Mouse (Mus musculus): Measurements from ENCODE around the gene Kcnh3.
"Not testable (repeated sequence)": the region's sequence is repeated elsewhere in the genome, so short reads cannot be mapped to it uniquely, and the experiment has no call there.

Kcnh3 gene

GRCm38 (mm10) chr15:99240129-99240528 is 15.5 kb downstream of the Kcnh3 start:
- no peak for DNase-seq (ENCODE audit: low read depth)

DNA sequence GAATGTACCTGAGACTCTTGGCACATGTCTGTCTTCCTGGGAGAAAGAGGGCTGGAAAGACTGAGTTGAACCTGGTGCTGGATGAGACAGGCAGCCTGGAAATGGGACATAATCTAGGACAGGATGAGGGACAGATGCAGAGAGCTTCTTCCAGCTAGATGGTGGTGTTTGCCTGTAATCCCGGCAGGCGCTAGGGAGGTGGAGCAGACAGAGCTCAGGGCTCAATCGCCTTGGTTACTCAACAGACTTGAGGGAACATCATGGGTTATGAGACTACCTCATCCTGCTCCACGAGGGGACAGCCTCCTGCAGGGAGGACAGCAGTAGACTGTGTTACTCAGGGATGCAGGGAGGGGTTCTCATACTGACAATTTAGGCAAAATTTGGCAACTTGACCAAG is 16.6 kb downstream of the Kcnh3 start:
- no peak for DNase-seq (ENCODE audit: low read depth)

DNA sequence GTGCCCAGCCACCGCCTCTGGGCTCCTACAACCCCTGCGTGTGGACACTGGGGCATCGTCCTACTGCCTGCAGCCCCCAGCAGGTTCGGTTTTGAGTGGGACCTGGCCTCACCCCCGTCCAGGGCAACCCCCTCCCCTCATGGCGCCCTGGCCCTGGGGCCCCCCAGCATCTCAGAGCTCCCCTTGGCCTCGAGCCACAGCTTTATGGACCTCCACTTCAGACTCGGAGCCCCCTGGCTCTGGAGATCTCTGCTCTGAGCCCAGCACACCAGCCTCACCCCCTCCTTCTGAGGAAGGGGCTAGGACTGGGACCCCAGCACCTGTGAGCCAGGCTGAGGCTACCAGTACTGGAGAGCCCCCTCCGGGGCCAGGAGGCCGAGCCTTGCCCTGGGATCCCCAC is 17.4 kb downstream of the Kcnh3 start:
- DNase-seq (ENCODE audit: low read depth): no peak

DNA sequence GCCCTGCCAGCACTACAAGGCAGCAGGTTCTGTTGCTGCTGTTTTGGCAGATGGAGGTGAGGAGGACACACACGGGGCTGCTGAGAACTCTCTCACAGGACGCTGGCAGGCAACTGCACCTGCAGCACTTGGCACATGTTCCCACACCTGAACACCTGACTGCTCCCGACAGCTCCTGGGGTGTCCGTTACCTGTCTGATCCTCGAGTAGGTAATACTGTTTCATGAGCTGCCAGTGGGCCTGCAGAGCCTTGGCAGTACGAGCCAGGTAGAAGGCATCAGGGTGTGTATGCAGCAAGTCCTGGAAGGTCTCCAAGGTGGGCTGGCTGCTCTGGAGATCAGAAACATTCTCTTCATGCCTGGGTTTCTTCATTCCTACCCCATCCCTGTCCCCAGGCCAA is 22.1 kb downstream of the Kcnh3 start:
- not testable (repeated sequence) for DNase-seq (ENCODE audit: low read depth)

GRCm38 (mm10) chr15:99248972-99249371 is 24.3 kb downstream of the Kcnh3 start:
- no peak for DNase-seq (ENCODE audit: low read depth)

- DNase-seq (ENCODE audit: low read depth): no peak
These were observed 25.3 kb downstream of the Kcnh3 start for GRCm38 (mm10) chr15:99249938-99250337.

DNA sequence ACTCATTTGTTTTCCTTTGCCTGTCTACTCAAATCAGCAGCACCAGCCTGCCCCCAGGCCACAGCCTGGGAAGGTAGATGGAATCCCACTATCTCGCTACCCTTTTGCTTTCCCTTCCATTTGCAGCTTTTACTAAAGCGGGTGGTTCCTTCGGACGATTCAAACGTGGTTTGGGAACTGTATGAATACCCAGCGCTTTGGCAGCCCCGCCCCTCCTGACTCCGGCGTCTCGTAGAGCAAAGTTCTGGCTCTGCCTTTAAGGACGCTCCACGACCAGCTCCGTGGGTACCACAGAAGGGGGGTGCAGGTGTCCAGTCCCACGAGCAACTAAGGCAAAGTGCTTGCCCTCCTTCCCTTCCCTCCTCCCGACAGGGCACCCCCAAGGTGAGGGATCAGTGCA is 26.4 kb downstream of the Kcnh3 start:
- DNase-seq (ENCODE audit: low read depth): not testable (repeated sequence)

DNA sequence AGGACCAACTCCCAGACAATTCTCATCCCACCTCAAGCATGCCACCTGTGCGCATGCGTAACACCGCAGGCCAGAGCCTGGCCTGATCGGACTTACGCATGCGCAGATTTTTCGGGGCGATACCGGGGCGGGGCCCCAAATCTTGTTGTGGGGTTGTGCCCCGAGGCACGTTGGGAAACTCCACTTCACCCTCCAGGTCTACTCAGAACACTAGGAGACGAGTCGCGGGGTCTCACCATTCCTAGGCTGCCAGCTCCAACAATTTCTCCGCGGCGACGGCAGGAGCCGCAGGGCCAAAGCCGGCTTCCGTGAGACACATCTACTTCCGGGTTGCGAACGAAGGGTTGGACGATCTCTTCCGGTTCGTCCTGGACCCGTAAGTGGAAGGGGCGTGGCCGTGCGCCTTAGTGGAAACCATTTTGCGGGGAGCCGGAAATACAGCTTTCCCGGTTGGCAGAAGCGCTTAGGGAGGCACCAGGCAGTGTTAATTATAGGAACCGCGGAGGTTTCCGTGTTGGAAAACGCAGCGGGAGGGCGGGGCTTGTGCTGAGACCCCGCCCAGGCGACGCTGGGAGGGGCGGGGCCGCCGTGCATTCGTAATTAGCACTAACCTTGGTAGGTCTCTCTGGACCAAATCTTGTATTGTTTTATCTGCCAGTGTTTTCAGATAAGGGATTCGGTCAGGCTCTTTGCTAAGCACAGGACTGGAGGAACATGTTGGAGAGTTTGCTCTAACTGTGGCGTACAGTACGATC is 27.1 kb downstream of the Kcnh3 start, which contains the start of gene Mcrs1:
Gene Mcrs1 (minus strand): TSS at position 336 of the 755 bp plus-strand sequence.
- DNase-seq (ENCODE audit: low read depth): peak; percentile 97

DNA sequence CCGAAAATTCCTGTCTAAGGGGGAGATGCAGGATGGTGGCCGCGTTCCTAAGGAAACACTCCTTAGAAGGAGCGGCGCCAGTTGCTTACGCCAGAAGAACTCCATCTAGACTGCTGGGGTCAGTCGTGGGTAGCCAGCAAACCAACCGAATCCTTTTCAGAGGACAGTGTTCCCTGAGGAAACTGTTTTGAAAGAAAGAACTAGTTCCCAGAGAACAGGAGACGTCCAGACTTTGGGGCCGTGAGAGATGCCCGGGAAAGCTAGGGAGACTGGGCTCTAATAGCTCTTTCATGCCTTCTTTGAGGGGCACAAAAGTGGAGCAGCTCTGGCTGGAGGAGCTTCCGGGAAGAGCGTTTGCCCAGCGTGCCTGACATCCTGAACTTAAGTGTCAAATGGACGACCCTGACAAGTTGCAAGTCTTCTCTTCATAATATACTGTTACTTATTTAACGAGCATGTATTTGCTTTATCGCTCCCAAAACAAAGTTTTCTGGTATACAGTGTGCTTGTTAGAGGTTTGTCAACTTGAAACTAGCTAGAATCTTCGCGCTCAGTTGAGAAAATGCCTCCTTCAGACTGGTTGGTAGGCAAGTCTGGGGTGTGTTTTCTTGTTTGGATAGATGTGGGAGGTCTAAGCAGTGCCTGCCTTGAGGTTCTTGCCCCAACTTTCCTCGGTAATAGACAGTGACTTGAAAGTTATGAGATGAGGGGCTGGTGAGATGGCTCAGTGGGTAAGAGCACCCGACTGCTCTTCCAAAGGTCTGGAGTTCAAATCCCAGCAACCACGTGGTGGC is 27.9 kb downstream of the Kcnh3 start:
- DNase-seq (ENCODE audit: low read depth): peak; percentile 30

- DNase-seq (ENCODE audit: low read depth): not testable (repeated sequence)
These were observed 28.5 kb downstream of the Kcnh3 start for GRCm38 (mm10) chr15:99253175-99253479.

DNA sequence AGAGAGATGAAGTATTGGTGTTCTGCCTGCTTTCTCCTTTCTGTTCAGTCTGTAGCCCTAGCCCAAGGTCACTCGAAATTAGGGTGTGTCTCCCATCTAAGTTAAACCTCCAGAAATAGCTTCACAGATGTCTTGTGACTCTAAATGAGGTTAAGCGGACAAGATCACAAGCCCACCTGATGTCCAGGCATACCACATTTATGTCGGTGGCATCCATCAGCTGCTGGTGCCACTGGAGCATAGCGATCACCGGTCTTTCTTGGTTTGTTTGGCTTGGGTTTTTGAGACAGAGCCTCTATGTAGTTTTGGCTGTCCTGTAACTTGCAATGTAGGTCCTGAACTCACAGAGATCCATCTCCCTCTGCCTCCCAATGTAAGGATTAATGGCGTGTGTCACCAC is 29.1 kb downstream of the Kcnh3 start:
- no peak for DNase-seq (ENCODE audit: low read depth)

- no peak for DNase-seq (ENCODE audit: low read depth)
These were observed 29.9 kb downstream of the Kcnh3 start for GRCm38 (mm10) chr15:99254477-99255005.

DNA sequence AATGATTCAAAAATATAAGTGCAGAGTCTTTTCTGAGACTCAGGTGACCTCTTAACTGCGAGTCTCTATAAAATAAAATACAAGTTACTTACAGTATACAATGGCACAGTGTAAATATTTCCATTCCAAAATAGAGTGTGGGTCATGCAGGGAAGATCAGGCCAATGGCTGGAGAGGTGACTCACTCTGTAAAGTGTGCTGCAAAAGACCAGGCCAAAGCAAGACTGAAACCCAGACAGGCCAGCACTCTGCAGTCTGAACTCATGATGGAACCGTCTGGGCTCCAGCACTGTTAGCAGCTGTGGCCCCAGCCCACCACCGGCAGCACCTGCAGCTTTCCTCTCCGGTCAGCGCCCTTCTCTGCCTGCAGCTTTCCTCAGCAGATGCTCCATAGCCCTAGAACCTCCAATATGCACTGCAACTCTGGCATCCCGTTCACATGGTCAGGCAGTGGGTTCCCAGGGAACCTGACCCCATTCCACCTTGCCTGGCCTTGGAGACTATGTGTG is 30.6 kb downstream of the Kcnh3 start:
- peak; percentile 16 for DNase-seq (ENCODE audit: low read depth)

DNA sequence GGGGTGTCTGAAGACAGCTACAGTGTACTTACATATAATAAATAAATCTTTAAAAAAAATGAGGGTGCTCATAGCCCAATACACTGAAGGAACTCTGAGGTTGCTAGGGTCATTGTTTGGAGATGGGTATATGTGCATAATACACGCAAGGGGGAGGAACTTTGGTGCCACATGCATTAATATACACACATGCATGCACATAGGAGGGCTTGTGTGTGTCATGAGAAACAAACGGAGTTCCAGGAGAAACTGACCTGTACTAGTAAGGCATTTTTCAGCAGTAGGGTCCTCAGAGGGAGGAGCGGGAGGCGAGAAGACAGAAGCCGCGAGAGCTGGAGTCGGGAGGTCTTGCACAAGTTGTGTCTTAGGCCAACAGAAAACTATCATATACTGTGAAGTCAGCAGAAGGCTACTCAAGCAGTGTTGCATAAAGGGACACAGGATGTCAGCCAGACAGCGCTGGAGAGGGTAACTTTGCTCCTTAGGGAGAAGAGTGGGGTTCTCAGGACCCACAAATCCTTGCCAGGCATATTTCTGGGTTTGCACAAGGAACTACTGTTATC is 34.6 kb downstream of the Kcnh3 start:
- DNase-seq (ENCODE audit: low read depth): no peak

- DNase-seq (ENCODE audit: low read depth): peak; percentile 31
These were observed 35.1 kb downstream of the Kcnh3 start for GRCm38 (mm10) chr15:99259730-99260252.

GRCm38 (mm10) chr15:99262702-99263101 is 38.0 kb downstream of the Kcnh3 start:
- DNase-seq (ENCODE audit: low read depth): no peak

GRCm38 (mm10) chr15:99264363-99264762 is 39.7 kb downstream of the Kcnh3 start:
- DNase-seq (ENCODE audit: low read depth): no peak

DNA sequence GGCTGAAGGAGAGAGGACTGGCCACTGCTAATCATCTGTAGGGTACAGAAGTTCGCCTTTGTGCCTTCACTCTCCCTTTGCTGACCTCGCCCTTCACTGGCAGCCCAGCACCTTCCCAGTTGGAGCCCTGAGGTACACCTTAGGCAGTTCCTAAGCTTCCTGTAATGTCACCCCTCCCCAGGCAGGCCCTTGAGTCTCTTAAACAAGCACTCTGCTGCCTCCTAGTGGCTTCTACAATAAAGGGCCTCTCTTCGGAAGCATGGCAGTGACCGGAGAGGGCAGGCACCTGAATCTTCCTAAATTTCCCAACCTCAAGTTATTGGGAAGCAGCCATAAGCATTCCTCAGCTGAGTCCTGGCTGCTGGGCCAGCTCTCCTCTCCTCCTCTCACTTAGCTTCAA is 41.0 kb downstream of the Kcnh3 start:
- peak; percentile 30 for DNase-seq (ENCODE audit: low read depth)

- no peak for DNase-seq (ENCODE audit: low read depth)
These were observed 51.4 kb downstream of the Kcnh3 start for GRCm38 (mm10) chr15:99276095-99276494.

- DNase-seq (ENCODE audit: low read depth): no peak
These were observed 53.6 kb downstream of the Kcnh3 start for GRCm38 (mm10) chr15:99278271-99278670.

DNA sequence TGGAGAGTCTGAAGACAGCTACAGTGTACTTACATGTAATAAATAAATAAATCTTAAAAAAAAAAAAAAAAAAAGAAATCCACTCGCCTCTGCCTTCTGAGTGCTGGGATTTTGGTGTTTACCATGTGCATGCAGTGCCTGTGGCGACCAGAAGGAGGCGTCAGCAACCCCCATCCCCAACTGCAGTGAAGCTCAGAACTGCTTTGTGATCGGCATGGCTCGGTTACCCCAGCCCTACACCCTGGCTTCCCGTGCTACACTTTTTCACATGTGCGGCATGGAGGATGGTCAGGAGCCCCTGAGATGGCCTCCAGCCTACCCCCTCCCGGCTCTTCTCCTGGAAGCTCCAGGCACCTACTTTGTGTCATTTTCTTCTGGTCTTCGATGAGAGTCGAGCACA is 58.8 kb downstream of the Kcnh3 start:
- DNase-seq (ENCODE audit: low read depth): no peak

GRCm38 (mm10) chr15:99284527-99285188 is 60.0 kb downstream of the Kcnh3 start:
- peak; percentile 27 for DNase-seq (ENCODE audit: low read depth)

Measured in fibroblast of lung, adult 2 months (primary cell).